Mouse (Mus musculus) adrenal gland, adult 18-20 months (tissue): ENCODE measurements at regions not wholly inside any gene's neighbourhood (a gene's known extent, or its start where the extent isn't known, plus 50 kb on each side); places are given as distances from the start of the nearest gene placed in this dataset.
"Not testable (repeated sequence)": the region's sequence is repeated elsewhere in the genome, so short reads cannot be mapped to it uniquely, and the experiment has no call there.

Source experiments
- DNase-seq, 2 experiments: peaks; one replicate each; pipeline ENCODE4 v3.0.0; 2021 to 2022; ENCODE audit warnings: low spot score in 2 of 2

DNA sequence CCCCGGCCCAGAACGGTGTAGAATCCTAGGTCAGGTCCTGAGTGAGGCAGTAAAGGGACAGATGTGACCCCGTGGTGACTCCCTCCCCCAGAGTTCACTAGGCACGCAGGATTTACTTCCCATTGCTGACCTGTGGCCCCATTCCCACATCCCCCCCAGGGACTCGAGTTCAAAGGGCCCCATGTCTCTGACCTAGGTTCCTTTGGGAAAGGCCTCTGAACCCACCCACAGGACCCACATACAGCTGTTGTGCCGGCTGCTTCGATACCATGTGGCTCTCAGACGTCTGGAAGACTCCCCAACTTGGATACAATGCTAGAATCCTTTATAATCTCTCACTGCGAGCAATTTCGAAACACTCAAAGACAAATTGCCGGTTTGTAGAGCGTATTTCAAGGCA lies 151.0 kb upstream of the Sfswap start:
- DNase-seq = no peak

DNA sequence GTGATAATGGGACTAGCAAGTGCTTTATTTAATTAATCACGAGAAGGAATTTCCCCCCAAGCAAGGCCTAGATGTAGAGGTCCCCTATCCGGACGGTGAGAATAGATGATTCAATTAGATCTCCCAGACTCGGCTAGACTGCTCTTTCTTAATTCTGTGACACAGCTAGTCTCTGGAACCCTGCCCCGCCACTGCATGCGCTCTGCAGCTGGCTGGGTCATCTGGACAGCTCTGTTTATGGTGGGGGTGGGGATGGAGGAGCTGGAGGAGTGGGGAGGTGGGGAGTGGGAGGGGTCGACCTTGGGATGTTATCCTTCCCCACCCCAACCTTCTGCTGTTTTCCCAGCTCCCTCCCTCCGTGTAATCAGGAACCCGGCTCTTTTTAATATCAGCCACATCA lies 147.5 kb upstream of the Sfswap start:
- no peak for DNase-seq

DNA sequence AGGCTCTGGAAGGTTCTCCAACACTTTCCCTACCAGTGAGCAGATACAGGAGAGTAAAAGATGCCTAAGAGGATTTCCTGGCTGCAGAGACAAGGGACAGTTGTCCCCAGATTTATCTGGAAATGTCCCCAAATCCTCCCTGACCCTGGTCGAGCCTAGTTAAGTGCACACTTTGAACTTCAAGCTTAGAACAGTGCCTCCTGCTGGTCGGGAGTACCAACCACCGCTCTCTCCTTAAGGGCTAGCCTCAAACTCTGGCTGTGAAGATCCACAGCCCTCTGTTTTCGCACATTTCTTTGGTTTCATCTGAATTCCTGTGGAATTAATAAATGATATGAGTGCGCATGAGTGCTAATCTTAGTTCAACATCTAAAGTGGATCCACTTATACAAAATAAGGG lies 146.1 kb upstream of the Sfswap start:
- no peak for DNase-seq

DNA sequence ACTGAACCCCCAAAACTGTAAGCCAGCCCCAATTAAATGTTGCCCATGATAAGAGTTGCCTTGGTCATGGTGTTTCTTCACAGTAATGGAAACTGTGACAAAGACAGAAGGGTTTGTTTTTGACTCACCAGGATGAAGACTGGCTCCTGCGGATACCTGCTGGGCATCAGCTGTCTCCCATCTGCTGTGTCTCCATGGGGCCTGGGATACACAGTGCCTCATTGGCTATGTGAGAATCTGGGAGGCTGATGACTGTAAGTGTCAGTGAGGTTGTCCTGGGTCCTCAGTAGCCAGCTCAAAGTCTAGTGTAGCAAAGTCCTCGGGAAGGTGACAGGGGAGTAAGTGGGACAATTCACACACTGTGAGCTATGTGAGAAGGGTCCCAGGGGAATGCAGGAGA lies 139.5 kb upstream of the Sfswap start:
- no peak for DNase-seq

DNA sequence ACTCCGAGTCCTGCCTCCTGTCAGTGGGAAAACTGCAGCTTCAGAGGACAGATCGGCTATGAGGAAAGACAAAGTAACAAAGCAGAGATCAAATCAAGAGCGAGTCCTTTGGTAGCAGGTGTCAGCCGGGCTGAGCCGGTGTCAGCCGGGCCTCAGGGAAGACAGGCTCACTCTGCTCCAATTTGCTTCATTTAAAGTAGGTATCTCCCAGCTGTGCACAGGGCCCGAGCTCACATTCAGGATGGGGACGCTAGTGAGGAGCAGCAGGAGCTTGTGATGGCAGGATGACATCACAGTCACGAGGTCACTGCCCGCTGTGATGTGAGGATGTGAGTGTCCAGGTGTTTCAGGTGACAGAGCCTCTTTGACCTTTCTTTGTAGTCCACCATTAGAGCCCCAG lies 137.8 kb upstream of the Sfswap start:
- no peak for DNase-seq

DNA sequence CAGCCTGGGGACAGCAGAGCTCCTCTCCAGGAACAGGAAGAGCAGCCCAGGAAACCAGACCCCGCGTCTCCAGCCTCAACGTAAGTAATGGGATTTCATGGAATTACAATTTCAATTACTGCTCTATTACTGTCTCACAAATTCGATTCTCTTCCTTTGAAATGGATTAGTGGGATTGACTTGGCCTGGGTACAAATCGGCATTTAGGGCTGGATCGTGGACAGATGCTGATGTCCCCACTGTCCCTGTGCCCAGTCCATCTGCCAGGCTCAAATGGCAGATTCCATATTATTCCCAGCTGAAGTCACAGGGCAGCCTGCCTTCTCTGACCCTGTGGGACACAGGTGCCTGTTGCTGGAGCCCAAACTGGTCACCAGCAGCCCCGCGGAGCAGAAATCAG lies 136.0 kb upstream of the Sfswap start:
- DNase-seq = no peak

DNA sequence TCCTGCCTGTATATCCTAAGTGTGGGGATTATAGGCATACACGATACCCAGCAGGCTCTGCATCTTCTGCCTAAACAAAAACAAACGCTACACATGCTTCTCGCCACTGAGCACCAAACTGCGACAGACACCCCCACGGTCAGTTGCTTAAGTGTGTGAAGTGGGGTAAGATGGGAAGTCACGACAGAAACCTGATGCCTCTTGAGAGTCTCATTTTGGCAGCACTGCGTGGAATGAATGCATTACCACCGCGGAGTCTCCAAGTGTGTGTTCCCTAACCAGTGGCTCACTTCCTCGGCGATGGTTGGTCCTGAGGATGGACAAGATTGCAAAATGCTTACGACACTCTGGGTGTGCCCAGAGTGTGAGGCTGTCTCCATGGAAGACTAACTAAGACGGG lies 133.8 kb upstream of the Sfswap start:
- DNase-seq = no peak

DNA sequence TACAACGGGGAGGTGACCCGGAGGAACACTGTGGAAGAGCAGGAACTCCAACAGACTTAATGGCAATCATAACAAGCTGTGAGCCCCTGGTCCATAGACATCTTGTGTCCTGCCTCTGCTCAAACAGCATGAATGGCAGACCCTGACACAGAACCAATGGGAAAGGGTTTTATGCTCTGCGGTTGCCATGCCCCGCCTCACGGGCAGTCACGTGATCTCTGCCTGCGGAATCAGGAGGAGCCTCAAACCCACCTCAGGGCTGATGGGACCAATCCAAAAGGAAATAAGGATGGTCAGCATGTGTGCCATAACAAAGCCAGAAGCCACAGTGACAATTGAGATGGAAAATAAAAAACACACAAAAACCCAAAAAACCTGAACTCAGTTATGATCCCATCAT lies 120.2 kb upstream of the Sfswap start:
- DNase-seq = no peak

DNA sequence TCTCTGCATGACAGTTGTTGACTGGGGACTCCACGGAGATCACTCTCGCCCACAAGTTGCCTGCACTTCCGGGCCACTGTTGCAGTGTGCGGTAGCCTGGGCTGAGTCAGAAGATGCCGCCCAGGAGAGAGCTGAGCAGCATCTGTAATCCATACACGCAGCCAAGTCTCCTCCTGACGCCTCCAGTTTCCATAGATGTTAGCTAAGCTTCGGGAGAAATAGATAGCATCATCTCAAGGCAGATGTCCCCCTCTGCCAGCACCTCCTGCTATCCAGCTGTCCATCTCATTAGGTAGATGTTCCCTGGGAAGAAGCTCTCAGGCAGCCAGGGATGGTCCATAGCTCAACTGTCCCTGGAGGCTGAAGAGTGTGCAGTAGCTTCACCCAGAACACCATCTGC lies 116.0 kb upstream of the Sfswap start:
- no peak for DNase-seq

DNA sequence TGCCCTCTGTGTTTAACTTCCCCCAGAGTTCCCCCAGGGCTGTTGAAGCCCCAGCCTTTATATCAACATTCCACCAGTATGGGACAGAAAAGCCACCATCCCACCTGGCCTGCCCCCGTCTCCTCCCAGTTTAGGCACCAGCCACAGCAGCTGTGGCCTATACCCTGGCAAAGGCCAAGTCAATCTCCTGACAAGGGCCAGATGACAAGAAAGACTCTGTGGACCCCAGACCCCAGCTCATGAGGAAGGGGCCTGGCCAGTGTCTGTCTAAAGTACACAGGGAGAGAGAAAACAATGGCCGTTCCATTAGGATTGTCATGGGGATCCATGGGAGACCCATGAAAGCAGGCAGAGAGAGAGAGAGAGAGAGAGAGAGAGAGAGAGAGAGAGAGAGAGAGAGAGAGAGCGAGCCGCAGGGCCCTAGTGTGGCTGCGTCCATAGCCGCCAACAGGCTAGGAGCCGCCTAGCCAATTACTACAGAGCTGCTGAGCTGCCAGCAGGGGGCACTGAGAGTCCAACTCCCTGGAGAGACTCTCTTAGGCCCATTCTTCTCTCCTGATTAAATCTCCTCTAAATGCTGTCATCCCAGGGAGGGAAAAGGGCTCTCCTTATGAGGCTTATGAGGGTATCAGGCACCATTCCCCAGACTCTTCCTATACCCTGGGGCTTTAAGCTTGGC lies 114.9 kb upstream of the Sfswap start:
- not testable (repeated sequence) for DNase-seq

DNA sequence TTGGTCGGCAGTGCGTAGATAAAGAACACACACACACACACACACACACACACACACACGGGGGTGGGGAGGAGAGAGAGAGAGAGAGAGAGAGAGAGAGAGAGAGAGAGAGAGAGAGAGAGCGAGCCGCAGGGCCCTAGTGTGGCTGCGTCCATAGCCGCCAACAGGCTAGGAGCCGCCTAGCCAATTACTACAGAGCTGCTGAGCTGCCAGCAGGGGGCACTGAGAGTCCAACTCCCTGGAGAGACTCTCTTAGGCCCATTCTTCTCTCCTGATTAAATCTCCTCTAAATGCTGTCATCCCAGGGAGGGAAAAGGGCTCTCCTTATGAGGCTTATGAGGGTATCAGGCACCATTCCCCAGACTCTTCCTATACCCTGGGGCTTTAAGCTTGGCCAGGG lies 114.3 kb upstream of the Sfswap start:
- not testable (repeated sequence) for DNase-seq

DNA sequence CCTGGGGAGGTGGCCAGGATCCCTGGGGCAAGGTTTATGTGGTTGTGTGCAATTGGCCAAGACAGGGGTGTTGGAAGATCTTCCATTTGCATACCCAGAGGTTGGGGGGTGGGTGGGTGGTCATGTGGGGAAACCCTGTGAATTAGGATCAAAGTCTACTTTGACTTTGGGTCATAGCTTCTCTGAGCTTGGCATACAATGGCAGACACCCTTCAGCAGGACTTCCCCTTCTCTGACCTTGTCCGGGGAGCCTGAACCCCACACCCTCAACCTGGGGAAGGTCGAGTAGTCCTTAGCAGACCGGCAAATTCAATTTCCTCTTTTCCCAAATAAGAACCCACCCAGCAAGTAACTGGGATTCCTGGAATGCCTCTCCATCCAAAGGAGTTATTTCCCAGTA lies 113.7 kb upstream of the Sfswap start:
- DNase-seq = no peak

DNA sequence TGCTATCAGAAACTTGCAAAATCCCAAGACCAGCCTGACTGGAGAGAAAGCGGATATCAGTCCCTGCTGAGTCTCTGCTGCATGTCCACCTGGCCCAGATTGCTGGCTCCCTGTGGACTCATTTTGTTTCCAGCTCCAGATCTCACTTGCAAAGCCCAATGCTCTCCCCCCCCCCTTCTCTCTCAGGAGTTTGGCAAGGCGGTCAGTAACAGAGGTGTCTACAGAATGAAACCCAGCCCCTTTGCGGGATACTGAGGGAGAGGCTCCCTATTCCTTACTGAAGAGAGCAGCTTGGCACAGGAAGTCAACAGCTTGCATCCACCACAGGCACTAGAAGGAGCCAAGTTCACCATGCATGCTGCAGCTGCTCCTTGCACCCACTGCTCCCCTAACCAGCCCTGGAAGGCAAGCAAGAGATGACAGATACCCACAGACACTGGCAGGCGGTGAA lies 110.1 kb upstream of the Sfswap start:
- DNase-seq = no peak

DNA sequence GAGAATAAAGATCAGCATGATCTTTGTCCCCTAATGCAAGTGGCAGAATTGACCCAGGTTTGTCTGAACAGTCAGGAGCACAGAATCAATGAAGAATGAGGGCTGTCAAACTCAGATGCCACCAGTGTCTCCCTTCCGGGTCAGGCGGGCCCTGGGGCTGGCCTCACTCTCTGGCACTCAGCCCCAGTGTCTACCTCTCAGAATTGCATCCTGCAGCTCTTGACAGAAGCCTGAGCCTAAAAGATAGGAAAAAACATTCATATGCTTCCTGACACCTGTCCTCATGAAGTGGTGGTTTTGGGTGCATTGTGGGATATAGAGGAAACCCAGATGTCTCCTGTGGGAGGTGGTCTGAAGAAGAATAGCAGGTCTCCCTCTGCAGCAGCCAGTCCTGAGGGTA lies 107.9 kb upstream of the Sfswap start:
- DNase-seq = no peak

DNA sequence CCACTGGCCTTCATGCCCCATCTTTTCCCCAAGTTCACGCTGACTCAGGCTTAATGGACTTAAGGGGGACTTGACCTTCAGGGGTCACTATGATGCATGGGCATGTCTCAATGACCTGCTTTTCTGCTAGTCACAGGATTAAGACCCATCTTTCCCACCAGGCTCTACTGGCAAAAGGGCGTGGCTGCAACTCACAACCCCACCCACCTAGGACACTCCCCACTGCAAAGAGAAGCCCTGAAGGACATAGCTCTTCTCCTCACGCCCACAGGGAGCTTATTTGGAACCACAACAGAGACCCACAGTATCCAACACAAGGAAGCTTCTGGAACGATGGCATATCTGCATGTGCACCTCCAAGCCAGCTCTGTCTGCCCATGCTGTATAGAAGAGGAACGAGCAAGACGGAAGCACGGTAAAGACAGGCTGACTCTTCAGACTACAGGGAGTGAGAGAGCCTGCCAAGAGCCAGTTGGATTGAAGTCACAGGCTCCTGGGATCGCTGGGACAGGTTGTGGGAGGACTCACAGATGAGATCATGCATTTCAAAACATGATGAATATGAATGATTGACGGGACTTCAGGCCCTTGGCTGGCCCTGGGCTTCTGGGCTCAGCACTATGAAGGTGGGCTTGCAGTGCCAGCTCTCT lies 107.3 kb upstream of the Sfswap start:
- DNase-seq = no peak

DNA sequence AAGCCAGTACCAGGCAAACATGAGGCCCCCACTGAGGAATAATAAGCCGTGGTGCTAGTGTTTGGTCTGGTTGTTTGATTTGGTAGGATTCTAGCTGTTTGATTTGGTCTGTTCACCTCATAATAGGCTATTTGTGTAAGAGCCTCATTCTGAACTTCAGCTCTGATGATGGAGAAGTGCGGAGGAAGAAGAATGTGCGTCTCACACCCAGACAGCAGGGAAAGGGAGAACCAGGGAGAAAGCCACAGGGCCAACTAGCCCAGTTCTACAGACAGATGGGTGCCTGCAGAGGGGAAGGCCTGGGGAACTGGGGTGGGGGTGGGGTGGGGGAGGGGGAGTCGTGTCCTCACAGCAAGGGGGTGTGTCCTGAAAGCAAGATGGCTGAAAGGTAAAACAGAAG lies 106.6 kb upstream of the Sfswap start:
- DNase-seq = no peak

DNA sequence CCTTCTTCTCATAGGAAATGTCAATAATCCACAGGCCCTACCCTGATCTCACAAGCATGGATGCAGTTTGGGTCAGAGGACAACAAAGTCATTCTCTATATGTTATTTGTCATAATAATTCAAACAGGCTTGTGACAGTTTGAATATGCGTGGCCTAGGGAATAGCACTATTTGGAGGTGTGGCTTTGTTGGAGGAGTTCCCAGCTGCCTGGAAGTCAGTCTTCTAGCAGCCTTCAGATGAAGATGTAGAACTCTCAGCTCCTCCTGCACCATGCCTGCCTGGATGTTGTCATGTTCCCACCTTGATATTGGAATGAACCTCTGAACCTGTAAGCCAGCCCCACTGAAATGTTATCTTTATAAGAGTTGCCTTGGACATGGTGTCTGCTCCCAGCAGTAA lies 103.7 kb upstream of the Sfswap start:
- DNase-seq = no peak

DNA sequence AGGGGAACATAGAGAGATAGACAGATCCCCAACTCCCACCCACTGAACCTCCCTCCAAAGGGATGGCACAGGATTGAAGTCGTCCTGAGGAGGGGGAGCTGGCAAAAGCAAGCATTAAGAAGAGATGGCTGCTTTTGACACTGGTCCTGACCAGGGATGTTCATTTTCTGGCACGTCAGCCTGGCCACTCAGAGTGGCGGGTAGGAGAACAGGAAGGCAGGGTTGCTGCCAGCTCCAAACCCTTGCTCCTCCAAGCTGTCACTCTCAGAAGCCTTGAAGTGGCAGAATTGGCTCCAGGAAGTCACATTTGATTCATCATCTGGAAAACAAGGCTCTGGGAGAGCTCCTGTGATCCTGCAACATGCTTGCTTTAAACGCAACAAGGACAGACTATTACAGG lies 94.8 kb upstream of the Sfswap start:
- DNase-seq = no peak

DNA sequence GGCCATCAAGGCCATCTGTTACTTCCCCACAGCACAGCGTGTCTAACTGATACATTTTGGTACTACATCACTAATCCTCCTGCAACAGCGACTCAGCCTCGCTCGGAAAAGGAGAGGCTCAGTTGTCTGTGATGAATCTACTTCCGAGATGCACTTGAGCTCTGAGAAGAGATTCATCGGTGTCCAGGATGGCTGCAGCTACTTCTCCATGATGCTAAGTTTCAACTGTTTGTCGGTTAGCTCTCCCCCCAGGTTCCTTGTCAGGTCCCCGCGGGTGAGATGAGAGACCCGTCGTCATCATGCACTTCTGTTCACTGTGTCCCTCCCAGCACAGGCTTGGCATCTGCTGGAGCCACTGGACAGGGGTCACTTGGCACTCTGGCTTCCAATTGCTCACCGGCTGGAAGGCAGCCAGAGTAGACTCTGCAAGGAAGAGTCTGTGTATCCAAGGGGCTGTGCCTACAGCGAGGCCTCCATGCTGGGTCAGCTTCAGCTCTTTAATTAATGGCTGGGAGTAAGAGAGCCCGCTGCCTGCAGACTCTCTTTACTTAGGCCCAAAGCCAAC lies 91.5 kb upstream of the Sfswap start:
- DNase-seq = no peak

DNA sequence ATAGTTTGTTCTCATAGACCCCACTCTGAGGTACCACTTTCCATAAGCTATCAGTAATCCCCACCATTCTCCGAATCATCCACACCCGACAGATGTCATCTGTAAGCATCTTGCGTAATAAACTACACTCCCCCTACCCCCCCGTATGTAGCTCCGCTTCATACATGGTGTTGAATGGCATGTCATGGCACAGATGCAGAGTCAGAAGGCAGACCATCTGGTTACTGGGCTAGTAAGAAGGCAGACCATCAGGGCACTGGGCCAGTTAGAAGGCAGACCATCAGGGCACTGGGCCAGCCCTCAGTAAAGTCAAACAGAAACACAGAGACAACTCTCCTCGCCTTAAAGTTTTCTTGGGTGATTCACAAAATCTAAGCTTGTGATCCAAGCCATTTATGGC lies 88.9 kb upstream of the Sfswap start:
- no peak for DNase-seq

DNA sequence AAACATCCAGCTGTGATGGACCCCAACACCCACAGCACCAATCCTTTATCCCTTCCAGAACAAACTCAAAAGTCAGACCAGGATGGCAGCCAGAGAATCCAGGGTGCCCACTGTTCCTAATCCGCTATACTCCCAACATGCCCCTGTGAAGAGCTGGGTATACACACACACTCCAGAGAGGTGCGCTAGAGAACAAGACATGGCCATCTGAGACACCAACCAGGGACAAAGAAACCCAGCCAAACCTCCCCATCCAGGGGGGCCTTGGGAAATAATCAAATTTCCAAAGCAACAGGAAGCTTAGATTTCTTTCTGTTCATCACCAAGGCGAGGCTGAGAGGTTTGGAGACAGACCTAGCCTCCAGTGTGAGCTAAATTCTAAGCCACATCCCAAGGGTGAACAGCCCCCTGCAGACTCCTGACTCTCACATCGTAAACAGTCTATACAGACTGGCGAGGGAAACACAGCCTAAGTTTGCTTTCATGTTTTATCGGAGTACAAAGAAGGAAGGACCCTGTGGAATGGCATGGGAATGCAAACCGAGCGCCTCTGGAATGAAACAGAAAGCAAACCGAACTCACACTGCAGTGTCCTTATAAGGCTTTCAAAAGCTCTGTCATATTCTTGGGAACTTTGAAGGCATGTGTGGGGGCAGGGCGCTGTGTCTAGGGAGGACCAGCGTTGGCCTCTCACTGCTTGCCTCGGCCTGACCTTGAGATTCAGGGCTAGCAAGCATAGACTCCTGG lies 85.9 kb upstream of the Sfswap start:
- DNase-seq = peak in 1 of 2 experiments; percentile 25

DNA sequence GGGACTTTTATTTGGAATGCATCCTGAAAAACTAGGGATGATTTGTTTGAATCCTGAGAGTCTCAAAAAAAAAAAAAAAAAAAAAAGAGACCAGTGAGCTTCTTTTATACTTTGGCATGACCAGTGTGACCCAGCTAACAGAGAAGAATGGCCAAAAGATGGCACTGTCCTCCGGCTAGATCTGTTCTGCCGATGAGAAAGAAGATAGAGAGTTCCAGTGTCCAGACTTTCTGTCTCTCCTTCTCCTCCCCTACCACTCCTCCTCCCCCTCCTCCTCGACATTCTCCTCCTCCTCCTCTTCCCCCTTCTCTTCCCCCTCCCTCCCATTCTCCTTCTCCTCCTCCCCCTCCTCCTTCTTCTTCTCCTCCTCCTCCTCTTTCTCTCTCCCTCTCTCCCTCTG lies 84.6 kb upstream of the Sfswap start:
- no peak for DNase-seq
